8 mouse cellular contexts compared by ENCODE assay signal in genomic region chr10:42276507-42277345, GRCm38 (mm10). TPM values are rescaled to one million over a fixed set of nuclear protein-coding genes. Genes with fewer than 3 reads are reported as not detected.
DNase-seq lines count a peak whose midpoint lies in the region; ATAC-seq lines count a peak whose summit lies in the region.

Gene Foxo3 (minus strand): TSS chr10:42276755.

- DNase-seq in embryo, embryonic 10 days (ENCODE audit: low spot score) = peak; percentile 83
- DNase-seq in gastrocnemius, postnatal 10 days = peak; percentile 85
- DNase-seq in induced T-regulatory cell, adult 2 months (ENCODE audit: low read depth) = peak; percentile 95
- peak; percentile 84 to 88 for DNase-seq in left cerebral cortex, adult 8-10 months (ENCODE audit: low spot score in 2 of 2)
- DNase-seq in right cerebral cortex, adult 2 months (ENCODE audit: low spot score in 2 of 2) = peak; percentile 85 to 87
- DNase-seq in urinary bladder, postnatal 10 days (ENCODE audit: low spot score) = peak; percentile 61

- peak; percentile 34 for ATAC-seq in activated CD4-positive, CD25-positive, alpha-beta regulatory T cell, adult 4 months
- peak; percentile 53 for ATAC-seq in megakaryocyte, adult 5-6 weeks (ENCODE audit: poor library complexity, severe bottlenecking)

RNA-seq across cellular contexts. Expression of gene Foxo3, which starts in this region (rescaled TPM):
- polyA plus RNA-seq in activated CD4-positive, CD25-positive, alpha-beta regulatory T cell, adult 4 months (2017; shearing (Covaris generic)) = 1 to 10 TPM; 8.6 to 9.4 TPM
- 10 to 100 TPM; 31.4 to 43.5 TPM for total RNA-seq in gastrocnemius, postnatal 10 days (2021)
- 10 to 100 TPM; 69.4 to 88.2 (median 76.9) TPM for total RNA-seq in left cerebral cortex, adult 8-10 months (2022)
- 25.3 and 25.7 TPM in 2 replicates for total RNA-seq in megakaryocyte, adult 5-6 weeks (2015)
- total RNA-seq in megakaryocyte, adult 5-6 weeks (2017) = 24.9 and 27.4 TPM in 2 replicates

Comparison
In these comparisons a context has a peak if more than half of its experiments do, and no peak if none do; other contexts are left out.
1. Peak in every context shown above with its lines: DNase-seq and ATAC-seq.